Mouse (Mus musculus) thymus, adult 2 months (tissue): Measurements from ENCODE around the gene Vsig2.

Source experiments
- CTCF ChIP-seq: fragments of 200-500 bp; IDR thresholded peaks from 2 replicates; pipeline ENCODE4 v1.5.1; 2012; ENCODE audit warnings: mild to moderate bottlenecking, control low read depth, low read length, moderate library complexity, borderline replicate concordance; ENCODE audit not compliant: control insufficient read depth, poor library complexity, insufficient read depth; ENCODE audit errors: extremely low read depth
- POLR2A ChIP-seq: fragments of 200-500 bp; IDR thresholded peaks from 2 replicates; pipeline ENCODE4 v1.6.1; 2012; ENCODE audit warnings: mild to moderate bottlenecking, low read length, control low read depth, moderate library complexity; ENCODE audit not compliant: control insufficient read depth, poor library complexity, insufficient read depth; ENCODE audit errors: extremely low read depth

DNA sequence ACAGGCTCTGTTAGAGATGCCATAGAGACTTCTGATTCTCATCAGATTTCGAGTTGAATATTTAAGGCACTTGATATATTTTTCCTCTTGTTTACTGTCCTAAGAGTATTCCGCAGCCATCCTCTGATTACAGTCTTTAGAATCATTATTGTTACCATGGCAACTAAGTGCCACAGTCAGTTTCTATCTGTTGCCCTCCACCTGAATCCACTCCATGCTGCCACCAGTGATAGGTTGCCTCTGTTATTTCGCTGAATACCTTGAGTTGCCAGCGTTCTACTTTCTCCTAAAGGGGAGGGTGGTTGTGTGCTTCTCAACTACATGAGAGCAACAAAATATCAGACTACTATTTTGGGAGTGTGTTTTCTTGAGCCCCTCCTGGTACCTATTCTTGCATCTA, 47.7 kb downstream of the Vsig2 start:
- no peak for TF ChIP-seq POLR2A
- TF ChIP-seq CTCF, result no peak
